Mouse (Mus musculus): ENCODE data around the gene Eaf1. TPM values are rescaled to one million over a fixed set of nuclear protein-coding genes. Genes with fewer than 3 reads are reported as not detected.

Eaf1 gene
- total RNA-seq, 2 experiments from 2014 or later: 8.5 to 8.6 TPM

DNA sequence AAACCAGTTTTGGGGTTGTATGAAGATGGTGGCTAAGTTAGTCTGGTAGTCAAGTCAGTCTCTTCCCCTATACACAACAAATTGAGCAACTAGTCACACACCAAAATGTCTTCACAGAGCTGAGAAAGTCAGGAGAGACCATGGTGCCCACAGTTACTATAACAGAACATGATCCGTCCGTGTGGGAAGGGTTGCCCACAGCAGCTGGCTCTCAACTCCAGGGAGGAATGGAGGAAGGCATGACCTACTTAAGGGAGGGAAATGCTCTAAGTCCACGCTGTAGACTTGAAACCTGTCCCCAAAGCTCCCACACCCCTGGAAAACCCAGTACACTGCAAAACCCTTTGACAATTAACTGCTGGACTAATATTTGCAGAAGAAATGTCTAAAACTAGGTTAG is 16.1 kb downstream of the Eaf1 start:
- no peak for DNase-seq

DNA sequence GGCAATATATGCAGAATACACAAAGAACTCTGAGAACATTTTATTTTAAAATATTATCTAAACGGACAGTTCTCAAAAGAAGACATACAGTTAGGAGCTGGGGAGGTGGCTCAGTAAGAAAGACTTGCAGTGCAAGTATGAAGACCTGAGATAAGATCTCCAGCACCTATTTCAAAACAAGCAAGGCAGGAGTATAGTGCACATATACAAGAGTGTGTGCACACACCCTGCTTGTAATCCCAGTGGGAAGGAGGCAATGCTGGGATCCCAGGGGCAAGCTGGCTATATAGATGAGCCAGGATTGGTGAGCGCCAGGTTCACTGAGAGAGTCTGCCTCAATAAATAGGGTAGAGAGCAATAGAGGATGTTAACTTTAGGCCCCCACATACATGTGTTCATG is 21.7 kb downstream of the Eaf1 start:
- DNase-seq: no peak

DNA sequence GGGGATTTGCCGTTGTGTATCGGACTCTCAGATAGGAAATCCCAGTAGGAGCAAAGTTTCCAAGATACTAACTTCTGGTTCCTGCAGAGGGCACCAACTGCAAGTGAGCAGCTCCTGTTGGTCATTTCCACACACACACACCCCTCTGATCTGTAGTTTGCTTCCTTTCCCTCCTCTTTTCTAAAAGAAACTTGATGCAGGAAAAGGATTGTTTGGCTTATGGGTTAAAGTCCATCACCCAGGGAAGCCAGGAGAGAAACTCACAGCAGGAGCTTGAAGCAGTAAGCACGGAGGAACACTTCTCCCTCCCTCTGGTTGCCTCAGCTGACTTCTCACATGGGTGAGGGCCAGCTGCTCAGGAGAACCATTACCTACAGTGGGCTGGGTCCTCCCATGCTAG is 25.0 kb downstream of the Eaf1 start:
- DNase-seq: no peak

DNA sequence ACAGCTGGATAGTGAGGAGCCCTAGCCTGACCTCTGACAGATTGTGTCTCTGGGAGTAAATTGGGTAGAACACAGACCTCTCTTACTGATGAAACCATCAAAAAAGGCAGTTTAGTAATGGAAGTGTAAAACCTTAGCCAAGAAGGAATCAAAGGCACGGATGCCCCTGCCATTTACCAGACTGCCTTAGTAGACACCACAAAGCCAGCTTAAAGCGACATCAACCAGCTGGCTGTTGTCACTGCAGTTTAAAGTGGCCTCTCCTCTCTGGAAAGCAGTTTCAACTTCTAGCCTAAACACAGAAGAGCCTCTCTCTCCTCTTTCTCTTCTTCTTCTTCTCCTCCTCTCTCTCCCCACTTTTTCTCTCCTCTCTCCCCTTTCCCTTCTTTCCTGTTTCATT is 27.1 kb downstream of the Eaf1 start:
- DNase-seq: no peak

DNA sequence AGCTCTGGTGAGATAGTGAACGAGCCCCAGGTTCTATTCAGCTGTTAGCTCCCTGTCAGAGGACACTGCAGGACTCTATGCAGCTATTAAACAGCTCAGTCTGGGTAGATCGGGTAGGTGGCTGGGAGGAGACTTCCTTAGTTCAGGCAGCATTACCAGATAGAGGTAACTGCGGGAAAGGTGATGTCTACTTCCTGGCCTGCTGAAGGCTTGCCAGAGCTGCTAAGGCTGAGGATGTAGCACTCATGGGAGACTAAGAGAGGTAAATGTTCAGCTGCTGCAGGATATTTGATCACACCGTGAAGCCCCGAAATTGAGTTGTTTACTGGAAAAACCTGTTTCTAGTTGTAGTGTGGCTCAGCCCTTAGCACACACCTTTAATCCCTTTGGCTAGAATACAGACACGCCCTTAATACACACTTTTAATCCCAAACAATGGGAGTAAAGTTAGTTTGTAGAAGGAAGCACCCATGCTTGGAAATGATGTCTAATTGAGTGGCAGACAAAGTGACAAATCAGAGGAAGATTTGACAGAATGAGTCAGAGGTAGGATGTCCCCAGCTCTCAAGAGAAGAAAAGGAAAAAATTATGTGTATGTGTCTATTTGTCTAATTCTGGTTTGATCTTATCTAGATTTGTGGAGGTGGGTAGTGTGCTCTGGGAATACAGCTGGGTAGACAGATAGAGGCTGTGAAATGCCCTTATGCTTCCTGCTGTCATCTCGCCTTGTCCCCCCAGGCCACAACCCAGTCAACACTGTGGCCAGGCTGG is 31.0 kb downstream of the Eaf1 start:
- no peak for DNase-seq

DNA sequence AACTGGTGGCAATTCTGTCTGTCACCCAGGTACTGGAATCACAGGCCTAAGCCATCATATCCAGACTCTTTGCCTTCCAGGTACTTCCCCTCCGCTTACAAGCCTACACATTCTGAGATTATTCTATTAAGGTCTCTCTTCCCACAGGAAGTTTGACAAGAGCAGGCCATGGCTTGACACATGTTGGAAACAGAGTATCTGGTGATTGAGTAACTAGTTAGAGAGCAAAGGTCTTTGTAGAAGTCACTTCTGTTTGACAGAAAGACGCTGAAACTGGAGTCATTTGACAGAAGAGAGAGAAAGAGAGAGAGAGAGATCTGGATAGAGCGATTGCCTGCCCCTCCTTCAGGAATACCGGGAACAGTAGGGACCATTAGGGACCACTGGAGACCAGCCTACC is 36.6 kb downstream of the Eaf1 start:
- no peak for DNase-seq

DNA sequence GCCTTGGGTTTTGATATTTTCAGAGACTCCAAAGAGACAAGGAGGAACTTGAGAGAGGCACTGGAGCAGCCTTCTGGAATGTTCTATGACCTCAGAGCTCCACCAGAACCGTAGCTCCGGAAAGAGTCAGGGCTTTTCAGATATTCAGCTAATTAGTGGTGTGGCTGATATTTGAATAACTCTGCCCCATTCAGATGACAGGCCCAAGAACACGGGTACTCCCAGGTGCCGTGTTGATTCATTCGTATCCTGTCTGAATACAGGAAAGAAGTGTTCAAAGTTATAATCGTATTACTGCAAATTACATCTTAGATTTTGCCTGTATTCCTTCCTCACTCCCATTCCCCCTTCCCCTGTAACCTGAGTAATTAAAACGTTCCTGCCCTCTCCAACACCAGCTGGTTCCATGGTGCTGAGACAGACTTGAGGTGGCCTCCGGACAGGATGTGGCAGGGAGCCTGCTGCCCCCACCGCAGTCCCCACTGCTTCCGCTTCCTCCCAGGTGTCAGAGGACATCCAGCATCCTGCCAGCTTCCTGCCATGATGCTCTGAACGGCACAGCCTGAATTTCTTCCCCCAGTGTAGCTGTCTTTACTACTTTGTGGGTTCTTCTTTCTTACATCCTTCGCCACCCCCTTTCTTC is 37.4 kb downstream of the Eaf1 start:
- peak; percentile 32 for DNase-seq

DNA sequence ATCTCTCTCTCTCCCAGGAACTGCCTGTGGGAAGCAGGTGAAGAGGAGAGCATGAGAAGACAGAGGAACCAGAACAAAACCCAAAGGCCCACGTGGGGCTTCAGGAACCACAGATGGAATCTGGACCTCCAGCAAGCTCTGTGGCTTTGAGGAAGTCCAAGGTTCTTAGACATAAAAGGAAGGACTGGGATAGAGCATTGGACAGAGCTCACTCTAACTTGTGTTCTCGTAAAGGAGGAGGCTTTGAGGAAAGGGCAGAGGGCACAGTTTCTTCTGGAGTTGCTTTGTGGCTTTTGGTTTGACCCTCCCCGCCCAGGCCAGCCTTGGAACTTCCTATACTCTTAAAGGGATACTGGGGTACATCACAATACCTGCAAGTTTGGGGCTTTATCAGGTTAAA is 38.5 kb downstream of the Eaf1 start:
- no peak for DNase-seq

DNA sequence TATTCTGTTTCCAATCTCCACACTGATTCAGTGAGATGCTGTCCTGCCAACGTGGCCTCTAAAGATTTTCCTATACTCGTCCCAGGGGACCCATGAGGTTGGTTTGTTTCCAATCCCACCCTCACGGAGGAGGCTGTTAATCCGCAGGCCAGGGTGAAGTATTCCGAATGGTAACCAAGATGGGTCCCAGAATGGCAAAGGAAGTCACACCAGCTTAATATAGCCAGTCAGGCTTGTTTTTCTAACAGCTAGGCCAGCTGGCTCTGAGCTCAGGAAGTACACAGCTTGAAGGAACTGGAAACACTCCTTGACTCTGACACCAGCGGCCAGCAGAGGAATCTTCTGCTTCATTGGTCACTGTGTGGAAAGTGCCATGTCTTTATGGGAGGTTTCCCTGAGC is 43.1 kb downstream of the Eaf1 start:
- DNase-seq: peak; percentile 63

DNA sequence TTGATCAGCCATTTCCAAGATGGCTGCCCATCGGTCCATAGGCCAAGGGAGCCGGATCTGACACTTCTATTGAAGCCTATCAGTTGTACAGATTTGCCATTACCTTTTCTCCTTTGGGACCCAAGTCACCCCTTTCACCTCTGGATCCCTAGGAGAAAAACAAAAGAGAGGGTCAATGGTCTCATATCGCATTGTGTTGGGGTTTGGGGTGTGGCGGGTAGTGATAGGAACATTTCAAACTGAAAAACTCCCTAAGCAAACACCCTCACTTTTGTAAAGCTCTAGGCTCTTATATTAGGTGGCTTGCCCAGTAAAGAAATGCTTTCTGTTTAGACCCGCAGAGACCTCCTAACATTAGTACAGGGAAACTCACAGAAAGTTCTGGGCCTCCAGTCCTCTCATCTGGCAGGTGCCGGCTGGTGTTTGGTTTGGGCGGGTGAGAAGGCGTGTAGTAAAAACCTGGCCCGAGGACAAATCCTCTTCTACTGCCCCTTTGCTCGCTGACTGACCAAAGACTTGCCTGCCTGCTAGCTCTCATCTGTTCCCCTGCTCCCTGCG is 49.8 kb downstream of the Eaf1 start:
- no peak for DNase-seq

DNA sequence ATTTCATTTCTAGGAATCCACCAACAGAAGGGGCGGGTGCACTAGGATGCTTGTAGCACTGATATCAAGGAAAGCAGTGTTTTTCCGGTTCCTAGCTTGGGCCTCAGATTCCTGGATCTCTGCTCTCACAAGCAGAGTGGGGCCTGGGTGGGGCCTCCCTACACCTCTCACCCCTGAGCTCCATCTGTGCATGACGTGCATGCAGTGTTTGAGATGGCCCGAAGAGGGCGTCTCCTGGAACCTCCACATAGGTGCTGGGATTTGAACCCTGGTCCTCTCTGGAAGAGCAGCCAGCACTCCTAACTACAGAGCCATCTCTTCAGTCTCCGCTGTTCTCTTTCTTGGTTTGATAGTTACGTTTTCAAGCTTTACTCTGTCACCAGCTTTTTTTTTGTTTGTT is 60.8 kb downstream of the Eaf1 start:
- DNase-seq: no peak

DNA sequence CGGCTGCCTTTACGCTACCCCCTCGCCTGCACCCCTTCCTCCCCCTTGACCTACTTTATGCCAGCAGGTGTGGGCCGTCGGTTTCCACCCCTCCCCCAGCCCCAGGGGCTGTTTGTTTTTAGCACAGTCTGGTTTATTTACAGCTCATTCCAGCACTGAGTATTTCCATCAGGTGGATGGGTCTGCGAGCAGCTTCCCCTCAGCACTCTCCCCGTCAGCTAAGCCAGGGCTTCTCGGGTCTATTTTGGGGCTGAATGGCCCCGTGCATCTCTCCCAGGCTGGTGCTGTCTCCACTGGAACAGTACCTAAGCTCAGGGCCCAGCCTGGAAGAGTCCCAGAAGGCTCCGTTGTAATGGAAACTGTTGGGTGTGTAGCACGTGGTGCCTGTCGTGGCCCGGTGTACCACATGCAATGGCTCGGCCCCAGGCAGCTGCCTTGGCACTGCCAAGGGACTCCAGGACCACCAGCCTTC is 61.8 kb downstream of the Eaf1 start:
- DNase-seq: peak; percentile 73

DNA sequence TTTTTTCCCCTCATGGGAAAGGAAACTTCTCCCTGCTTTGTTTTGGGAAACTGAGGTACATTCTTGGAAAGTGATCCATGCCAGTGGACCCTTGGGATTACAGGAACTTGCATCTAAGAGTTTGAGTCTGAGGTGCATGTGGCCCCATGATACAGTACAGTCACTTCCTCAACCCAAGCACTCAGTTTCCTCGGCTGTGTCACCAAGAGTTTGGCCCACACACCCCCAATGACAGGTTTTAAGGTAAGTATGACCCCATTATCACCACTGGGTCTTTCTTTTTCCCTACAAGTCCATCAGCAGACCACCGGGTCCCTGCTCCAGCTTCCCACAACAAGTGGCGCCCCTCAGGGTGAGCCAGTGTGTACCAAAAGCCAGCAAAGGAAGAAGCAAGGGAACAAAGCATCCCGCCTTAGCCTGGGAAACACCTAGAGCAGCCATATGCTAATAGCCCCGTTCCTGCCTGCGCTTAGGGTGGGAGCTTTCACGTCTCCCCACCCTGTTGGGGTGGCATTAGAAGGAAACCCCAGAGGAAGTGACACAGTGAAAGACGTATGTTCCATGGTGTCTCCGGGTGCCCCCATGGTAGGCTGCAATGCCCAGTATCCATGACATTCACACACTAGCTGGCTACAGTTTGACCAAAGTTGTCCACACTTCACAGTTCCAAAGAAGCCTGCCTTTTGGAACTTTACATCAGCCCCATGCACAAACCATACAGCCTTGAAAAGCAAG is 62.5 kb downstream of the Eaf1 start:
- no peak for DNase-seq

DNA sequence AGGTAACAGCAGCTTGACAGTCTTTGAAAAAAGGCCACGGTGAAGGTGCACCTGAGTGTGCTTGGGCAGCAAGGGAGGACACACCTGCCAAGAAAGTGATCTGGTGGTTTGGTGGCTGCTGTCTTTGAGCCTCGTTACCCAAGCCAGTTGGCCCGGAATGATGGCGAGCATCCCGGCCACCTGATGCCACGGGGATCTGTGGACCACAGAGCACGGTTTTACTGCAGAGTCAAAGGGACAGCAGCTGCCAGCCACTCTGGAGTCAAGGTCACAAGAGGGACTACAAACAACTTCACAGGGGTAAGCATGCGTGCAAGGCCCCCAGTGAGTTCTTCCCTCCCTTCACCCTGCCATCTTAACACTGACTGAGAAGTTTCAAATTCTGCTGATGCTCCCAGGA is 63.1 kb downstream of the Eaf1 start:
- peak; percentile 69 for DNase-seq

DNA sequence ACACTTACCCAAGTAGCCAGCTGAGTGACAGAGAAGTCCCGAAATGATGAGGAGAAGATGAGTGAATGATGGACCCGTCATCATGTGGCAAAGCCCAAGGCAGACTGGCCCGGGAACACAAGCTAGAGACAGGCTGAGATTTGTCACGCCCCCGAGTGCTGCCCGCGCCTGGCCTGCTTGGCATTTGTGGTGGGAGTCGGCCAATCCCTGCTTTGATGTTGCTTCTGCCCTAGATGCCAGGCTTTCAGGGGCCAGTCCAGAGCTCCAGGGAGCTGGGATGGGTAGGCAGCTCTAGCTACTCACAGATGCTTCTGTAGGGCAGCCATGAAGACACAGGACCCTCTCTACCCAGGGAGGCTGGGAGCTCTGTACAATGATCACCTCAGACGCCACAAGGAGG is 63.6 kb downstream of the Eaf1 start:
- no peak for DNase-seq

DNA sequence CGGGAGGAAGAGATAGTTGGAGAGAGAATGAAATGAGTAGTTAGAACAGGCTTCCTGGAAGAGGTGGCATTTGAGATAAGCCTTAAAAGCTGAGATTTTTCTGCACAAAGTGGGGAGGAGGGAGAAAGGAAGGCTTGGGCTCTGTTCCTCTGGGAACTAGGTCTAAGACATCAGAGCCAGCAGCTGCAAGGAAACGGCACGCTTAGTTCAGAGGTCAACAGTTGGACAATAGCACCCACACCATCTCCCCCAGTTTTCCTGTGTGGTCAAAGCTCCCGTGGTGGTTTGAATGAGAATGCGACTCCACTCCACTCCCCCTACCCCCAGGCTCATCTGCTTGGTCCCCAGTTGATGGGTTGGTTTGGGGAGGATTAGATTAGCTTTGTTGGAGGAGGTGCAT is 65.0 kb downstream of the Eaf1 start:
- no peak for DNase-seq

Other genes with a start within 250 kb of the Eaf1 start
- gene Phf7, start 243.1 kb upstream of the Eaf1 start, total RNA-seq (2021): 1 to 10 TPM; 5.2 to 6.3 TPM
- gene Bap1, start 242.9 kb upstream of the Eaf1 start, total RNA-seq (2021): 10 to 100 TPM; 41.2 to 43.0 TPM
- gene Dnah1, start 170.5 kb upstream of the Eaf1 start, total RNA-seq (2021): under 1 TPM; 0.16 to 0.18 TPM
- gene Capn7, start 157.8 kb upstream of the Eaf1 start, total RNA-seq (2021): 10 to 100 TPM; 28.4 to 29.3 TPM
- 10 to 100 TPM; 33.9 to 46.8 TPM for gene Sh3bp5, start 58.3 kb upstream of the Eaf1 start, total RNA-seq (2021)
- 1 to 10 TPM; 6.9 to 9.8 TPM for gene Mettl6, start 641 bp downstream of the Eaf1 start, total RNA-seq (2021)
- 1 to 10 TPM; 6.4 to 9.6 TPM for gene Colq, start 96.9 kb downstream of the Eaf1 start, total RNA-seq (2021)
- gene Gm49387, start 146.5 kb downstream of the Eaf1 start, total RNA-seq (2021): 1 to 10 TPM in 1 of 2 experiments, under 1 TPM in 1; 0.79 to 1.3 TPM
- 1 to 10 TPM; 4.1 to 6.2 TPM for gene Btd, start 146.6 kb downstream of the Eaf1 start, total RNA-seq (2021)
- gene Hacl1, start 146.9 kb downstream of the Eaf1 start, total RNA-seq (2021): 1 to 10 TPM; 3.7 to 7.8 TPM